Mouse (Mus musculus): ENCODE data around the gene Oprl1. TPM values are rescaled to one million over a fixed set of nuclear protein-coding genes. Genes with fewer than 3 reads are reported as not detected.

The Oprl1 gene
- total and polyA plus RNA-seq, 3 experiments, result 0.14 to 0.25 TPM; not detected in 1

DNA sequence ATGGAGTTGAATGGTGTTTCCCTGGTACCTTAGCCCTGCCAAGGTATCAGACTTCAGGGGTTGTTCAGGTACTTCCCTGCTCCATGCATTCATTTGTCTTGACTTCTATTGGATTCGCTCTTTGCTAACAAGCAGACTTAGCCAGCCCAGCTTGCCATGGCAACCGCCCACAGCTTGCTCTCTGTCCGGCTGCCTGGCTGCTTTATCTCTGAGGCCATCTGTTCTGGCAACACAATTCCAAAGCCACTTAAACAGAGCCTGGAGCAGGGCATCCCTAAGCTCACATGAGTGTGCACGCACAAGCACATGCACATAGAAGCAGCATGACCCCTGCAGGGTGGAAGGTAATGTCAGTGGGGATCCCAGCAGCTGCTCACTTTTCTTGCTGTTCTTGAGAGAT, 44.2 kb downstream of the Oprl1 start:
- no peak overlapping the region for H3K4me2 ChIP-seq (ENCODE audit: insufficient read depth, low read depth, poor library complexity, severe bottlenecking)
- in situ Hi-C loops (cut with MboI; ENCODE audit: low pct_ligation_motif_present, low pct_unique_long_range_greater_than_20kb, low sequenced_read_pairs) (no loop called here), dilution Hi-C loops (cut with MboI; ENCODE audit: extremely low pct_ligation_motif_present, extremely low pct_unique_long_range_greater_than_20kb, low sequenced_read_pairs) (no loop called here)
- H3K79me2 ChIP-seq (replicated peaks; ENCODE audit: control insufficient read depth, extremely low read depth, insufficient read depth, poor library complexity, severe bottlenecking), result no peaks in the 10 kb centered on the region
- H3K9me3 ChIP-seq (replicated peaks; ENCODE audit: low read length), result no peaks in the 10 kb centered on the region
- H3K9ac ChIP-seq (ENCODE audit: insufficient read depth, low read depth), result no peak overlapping the region
- H3K4me1 ChIP-seq (ENCODE audit: control insufficient read depth in 1 of 2, insufficient read depth in 2 of 2), result no peaks in the 10 kb centered on the region
- no peak overlapping the region for H3K4me3 ChIP-seq (replicated peaks in 1 of 3; ENCODE audit: low read depth in 2 of 3, low read length in 2 of 3, poor library complexity in 1 of 3)
- no peak for TF ChIP-seq NELFE (IDR thresholded peaks at IDR 0.05; ENCODE audit: low read depth, low read length)
- DNase-seq (ENCODE audit: extremely low read depth), result no peak
- no peak overlapping the region for H3K27ac ChIP-seq (ENCODE audit: insufficient read depth, low read depth)
- peaks cover 89% of the 10 kb centered on the region for H3K27me3 ChIP-seq (replicated peaks)
- H3K36me3 ChIP-seq (replicated peaks in 1 of 2; ENCODE audit: control insufficient read depth in 1 of 2, insufficient read depth in 1 of 2, low read length in 1 of 2), result no peaks in the 10 kb centered on the region

DNA sequence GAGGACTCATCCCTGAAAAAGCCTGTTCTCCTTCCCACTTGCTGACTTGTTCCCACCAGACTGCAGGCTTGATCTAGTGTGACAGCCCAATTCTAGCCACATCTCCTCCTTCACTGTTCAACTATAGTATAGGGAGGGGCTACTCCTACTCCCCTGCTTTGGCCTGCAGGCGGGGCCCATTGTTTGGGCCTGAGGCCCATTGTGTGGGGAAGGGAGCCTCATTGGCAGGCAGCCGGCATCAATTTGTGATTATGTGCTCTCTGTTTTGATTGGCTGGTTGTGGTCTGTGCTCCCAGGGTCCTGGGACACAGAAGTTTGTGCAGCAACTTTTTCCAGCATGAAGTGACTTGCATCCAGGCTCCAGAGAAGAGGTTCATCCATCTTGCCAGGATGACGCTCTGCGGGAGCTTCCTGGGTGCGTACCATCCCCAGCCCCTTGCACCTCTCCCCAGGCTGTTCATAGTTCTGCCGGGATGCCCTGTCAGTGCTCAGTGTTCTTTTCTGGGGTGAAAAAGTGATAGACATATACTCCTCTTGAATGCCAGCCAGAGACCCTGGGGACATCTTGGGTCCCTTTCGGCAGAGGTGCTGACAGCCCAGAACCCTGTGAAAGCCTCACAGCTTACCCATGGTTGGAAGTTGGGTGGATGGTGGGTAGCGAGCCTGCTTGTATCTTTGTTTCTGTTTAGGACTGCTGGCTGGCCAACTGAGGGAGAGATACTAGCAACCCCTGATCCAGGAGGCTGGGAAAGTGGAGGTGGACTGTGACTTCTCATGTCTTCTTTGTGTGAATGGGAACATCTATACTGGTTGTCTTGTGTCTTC, 48.4 kb downstream of the Oprl1 start, which contains the start of gene Myt1:
Myt1 (plus strand) TSS at position 327 of the 825 bp plus-strand sequence.
- no peaks in the 10 kb centered on the region for H3K9me3 ChIP-seq (replicated peaks; ENCODE audit: low read length)
- H3K36me3 ChIP-seq (replicated peaks in 1 of 2; ENCODE audit: control insufficient read depth in 1 of 2, insufficient read depth in 1 of 2, low read length in 1 of 2), result no peaks in the 10 kb centered on the region
- no peak within 1 kb of the TSS for H3K9ac ChIP-seq (ENCODE audit: insufficient read depth, low read depth)
- TF ChIP-seq MAZ (IDR thresholded peaks at IDR 0.05; ENCODE audit: low read depth, low read length) (no peak), MXI1 (IDR thresholded peaks at IDR 0.05; ENCODE audit: low read depth, low read length) (no peak), ZNF384 (IDR thresholded peaks at IDR 0.05; ENCODE audit: low read depth, low read length) (no peak), MAX (IDR thresholded peaks at IDR 0.05; ENCODE audit: low read length) (no peak), MAFK (IDR thresholded peaks at IDR 0.05; ENCODE audit: insufficient replicate concordance, low read length) (no peak), USF2 (conservative IDR thresholded peaks at IDR 0.05; ENCODE audit: low read depth, low read length) (no peak), CTCF (conservative IDR thresholded peaks at IDR 0.05 in 1 of 2, IDR thresholded peaks at IDR 0.05 in 1 of 2; ENCODE audit: low read depth in 2 of 2, low read length in 2 of 2) (no peak), CHD2 (IDR thresholded peaks at IDR 0.05; ENCODE audit: low read length) (no peak), ZC3H11A (IDR thresholded peaks at IDR 0.05; ENCODE audit: low read depth, low read length) (no peak), IRF4 (IDR thresholded peaks at IDR 0.05; ENCODE audit: low read depth, low read length) (no peak), KAT2A (IDR thresholded peaks at IDR 0.05; ENCODE audit: insufficient replicate concordance, low read length) (no peak), GABPA (IDR thresholded peaks at IDR 0.05; ENCODE audit: insufficient replicate concordance, low read depth, low read length) (no peak)
- no peak within 1 kb of the TSS for H3K4me2 ChIP-seq (ENCODE audit: insufficient read depth, low read depth, poor library complexity, severe bottlenecking)
- peaks cover 95% of the 10 kb centered on the region for H3K27me3 ChIP-seq (replicated peaks)
- DNase-seq (ENCODE audit: extremely low read depth), result no peak
- H3K79me2 ChIP-seq (replicated peaks; ENCODE audit: control insufficient read depth, extremely low read depth, insufficient read depth, poor library complexity, severe bottlenecking), result no peaks in the 10 kb centered on the region
- dilution Hi-C loops (cut with MboI; ENCODE audit: extremely low pct_ligation_motif_present, extremely low pct_unique_long_range_greater_than_20kb, low sequenced_read_pairs) (no loop called here), in situ Hi-C loops (cut with MboI; ENCODE audit: low pct_ligation_motif_present, low pct_unique_long_range_greater_than_20kb, low sequenced_read_pairs) (no loop called here)
- H3K4me1 ChIP-seq (ENCODE audit: control insufficient read depth in 1 of 2, insufficient read depth in 2 of 2), result no peaks in the 10 kb centered on the region
- H3K27ac ChIP-seq (ENCODE audit: insufficient read depth, low read depth), result no peak within 1 kb of the TSS
- H3K4me3 ChIP-seq (replicated peaks in 1 of 3; ENCODE audit: low read depth in 2 of 3, low read length in 2 of 3, poor library complexity in 1 of 3), result no peak within 1 kb of the TSS

Measured in CH12.LX (cell line).